Mouse (Mus musculus) stomach, embryonic 14.5 days (tissue): ENCODE data around the gene Cstb. TPM values are rescaled to one million over a fixed set of nuclear protein-coding genes. Genes with fewer than 3 reads are reported as not detected.

Experiments
- ATAC-seq: fragments of 200-750 bp; cut with Nextera tagmentation; 2 replicates; pipeline ENCODE4 v1.8.0; 2017; ENCODE audit warnings: low read depth, moderate TSS enrichment; ENCODE audit not compliant: insufficient number of reproducible peaks, insufficient read depth, low FRiP score
- H3K27ac ChIP-seq: fragments of 300-500 bp; sonication (generic); 2 replicates; pipeline ENCODE4 v1.5.1; 2014; ENCODE audit warnings: mild to moderate bottlenecking, low read length, moderate library complexity, mixed read lengths
- H3K27me3 ChIP-seq: fragments of 300-500 bp; sonication (generic); 2 replicates; pipeline ENCODE4 v1.6.1; 2014; ENCODE audit warnings: low read length, control low read depth, mixed read lengths; ENCODE audit not compliant: control insufficient read depth, insufficient read depth
- H3K36me3 ChIP-seq: fragments of 300-500 bp; sonication (generic); 2 replicates; pipeline ENCODE4 v1.6.1; 2014; ENCODE audit warnings: mild to moderate bottlenecking, control low read depth, low read length, moderate library complexity, mixed read lengths; ENCODE audit not compliant: control insufficient read depth, insufficient read depth
- H3K4me1 ChIP-seq: fragments of 300-500 bp; sonication (generic); 2 replicates; pipeline ENCODE4 v1.6.1; 2014; ENCODE audit warnings: low read length, control low read depth, mixed read lengths; ENCODE audit not compliant: control insufficient read depth, insufficient read depth
- H3K4me2 ChIP-seq: fragments of 300-500 bp; sonication (generic); replicated peaks from 2 replicates; pipeline ENCODE4 v1.6.1; 2014; ENCODE audit warnings: low read depth, low read length, control low read depth
- H3K4me3 ChIP-seq: fragments of 300-500 bp; sonication (generic); 2 replicates; pipeline ENCODE4 v1.5.1; 2014; ENCODE audit warnings: low read depth, low read length, control low read depth
- H3K9ac ChIP-seq: fragments of 300-500 bp; sonication (generic); replicated peaks from 2 replicates; pipeline ENCODE4 v1.6.1; 2014; ENCODE audit warnings: low read depth, mild to moderate bottlenecking, control low read depth, low read length, moderate library complexity, mixed read lengths
- H3K9me3 ChIP-seq: fragments of 300-500 bp; sonication (generic); 2 replicates; pipeline ENCODE4 v1.6.1; 2016; ENCODE audit warnings: low read depth, low read length, control low read depth; ENCODE audit not compliant: control insufficient read depth
- WGBS: fragments of 180-500 bp; shearing (Covaris S2); extraction: QIAGEN DNeasy Blood & Tissue Kit; methylation state at CpG from one replicate; pipeline ENCODE4 v1.1.7; 2014; 5-methylcytosine and 5-hydroxymethylcytosine counted together
- polyA plus RNA-seq: library from polyadenylated mRNA; unstranded; fragments of >200 nt; fragmentation: Nextera tagmentation; extraction: Ambion mirVana; gene quantifications from 2 replicates; pipeline ENCODE4 v1.2.1, GENCODE M21; 2014

Gene Cstb
- polyA plus RNA-seq, 1 experiment from 2014 or later, result 443 TPM

- Histone ChIP-seq H3K9ac (no peak overlapping the region), H3K27ac (no peak overlapping the region), H3K36me3 (no peaks in the 10 kb centered on the region), H3K4me1 (0 out of 2 replicates have a peak, but pooled peaks cover 11% of the 10 kb centered on the region), H3K9me3 (no peaks in the 10 kb centered on the region), H3K27me3 (no peaks in the 10 kb centered on the region), H3K4me3 (no peak overlapping the region), H3K4me2 (no peak overlapping the region)
- WGBS, result 70% methylated on average over 5 of the region's 5 CpGs
- ATAC-seq, result no peak
These were observed 33.1 kb downstream of the Cstb start for GRCm38 (mm10) chr10:78458348-78459111.

- no peak overlapping the region for H3K9ac ChIP-seq
- no peaks in the 10 kb centered on the region for H3K36me3 ChIP-seq
- H3K4me1 ChIP-seq, result 0 out of 2 replicates have a peak, but pooled peaks cover 17% of the 10 kb centered on the region
- H3K4me2 ChIP-seq, result no peak overlapping the region
- H3K4me3 ChIP-seq, result no peak overlapping the region
- no peaks in the 10 kb centered on the region for H3K27me3 ChIP-seq
- no peak overlapping the region for H3K27ac ChIP-seq
- no peak for ATAC-seq
- 12% methylated on average over 5 of the region's 5 CpGs for WGBS
- no peaks in the 10 kb centered on the region for H3K9me3 ChIP-seq
These were observed 35.0 kb downstream of the Cstb start for GRCm38 (mm10) chr10:78460463-78460862.

GRCm38 (mm10) chr10:78461767-78462166 is 36.3 kb downstream of the Cstb start:
- H3K27ac ChIP-seq, result no peak overlapping the region
- no peak overlapping the region for H3K4me3 ChIP-seq
- no peaks in the 10 kb centered on the region for H3K9me3 ChIP-seq
- no peaks in the 10 kb centered on the region for H3K27me3 ChIP-seq
- 75% methylated on average over 4 of the region's 4 CpGs for WGBS
- H3K36me3 ChIP-seq, result no peaks in the 10 kb centered on the region
- no peak for ATAC-seq
- H3K4me2 ChIP-seq, result no peak overlapping the region
- H3K4me1 ChIP-seq, result 0 out of 2 replicates have a peak, but pooled peaks cover 17% of the 10 kb centered on the region
- no peak overlapping the region for H3K9ac ChIP-seq

GRCm38 (mm10) chr10:78462945-78463768 is 37.7 kb downstream of the Cstb start:
- no peak for ATAC-seq

GRCm38 (mm10) chr10:78463769-78464167 is 38.3 kb downstream of the Cstb start:
- Histone ChIP-seq H3K9me3 (no peaks in the 10 kb centered on the region), H3K27ac (no peak overlapping the region), H3K27me3 (no peaks in the 10 kb centered on the region), H3K9ac (no peak overlapping the region), H3K4me1 (0 out of 2 replicates have a peak, but pooled peaks cover 11% of the 10 kb centered on the region), H3K4me3 (peak overlapping the region; percentile 62), H3K36me3 (no peaks in the 10 kb centered on the region), H3K4me2 (peak overlapping the region; percentile 99)
- ATAC-seq, result no peak
- 75% methylated on average over 3 of the region's 3 CpGs for WGBS

More at GRCm38 (mm10) chr10:78462945-78463768, 37.7 kb downstream of the Cstb start:
- Histone ChIP-seq H3K9ac (no peak overlapping the region), H3K27ac (no peak overlapping the region), H3K9me3 (no peaks in the 10 kb centered on the region), H3K27me3 (no peaks in the 10 kb centered on the region), H3K4me2 (0 out of 2 replicates have a peak overlapping the region, but pooled peaks have one; percentile 99), H3K4me1 (0 out of 2 replicates have a peak, but pooled peaks cover 11% of the 10 kb centered on the region), H3K36me3 (no peaks in the 10 kb centered on the region), H3K4me3 (no peak overlapping the region)
- 74% methylated on average over 8 of the region's 8 CpGs for WGBS

GRCm38 (mm10) chr10:78464201-78464791 is 38.8 kb downstream of the Cstb start:
- Histone ChIP-seq H3K27ac (no peak overlapping the region), H3K27me3 (no peaks in the 10 kb centered on the region), H3K36me3 (no peaks in the 10 kb centered on the region), H3K4me1 (0 out of 2 replicates have a peak, but pooled peaks cover 11% of the 10 kb centered on the region), H3K9me3 (no peaks in the 10 kb centered on the region), H3K9ac (peak overlapping the region; percentile 34; the same call in 1 of the 2 replicates), H3K4me2 (peak overlapping the region; percentile 99), H3K4me3 (peak overlapping the region; percentile 62)
- WGBS, result 2% methylated on average over 32 of the region's 32 CpGs
- peak; percentile 8; the same call in 1 of the 2 replicates for ATAC-seq

- Histone ChIP-seq H3K27ac (no peak within 1 kb of the TSS), H3K9ac (peak within 1 kb of the TSS; percentile 34; the same call in 1 of the 2 replicates), H3K4me3 (peak within 1 kb of the TSS; percentile 62), H3K36me3 (no peaks in the 10 kb centered on the region), H3K9me3 (no peaks in the 10 kb centered on the region), H3K4me2 (peak within 1 kb of the TSS; percentile 99), H3K4me1 (0 out of 2 replicates have a peak, but pooled peaks cover 11% of the 10 kb centered on the region), H3K27me3 (no peaks in the 10 kb centered on the region)
- peak; percentile 95 for ATAC-seq
- 0% methylated on average over 34 of the region's 35 CpGs for WGBS
These were observed 39.3 kb downstream of the Cstb start, which contains the start of gene Pdxk for GRCm38 (mm10) chr10:78464792-78465207. Pdxk (minus strand) TSS chr10:78464975.

- no peaks in the 10 kb centered on the region for H3K36me3 ChIP-seq
- H3K9me3 ChIP-seq, result no peaks in the 10 kb centered on the region
- WGBS, result 80% methylated on average over 3 of the region's 3 CpGs
- peak overlapping the region; percentile 99; the same call in 1 of the 2 replicates for H3K4me2 ChIP-seq
- no peak overlapping the region for H3K9ac ChIP-seq
- no peak overlapping the region for H3K27ac ChIP-seq
- no peaks in the 10 kb centered on the region for H3K27me3 ChIP-seq
- H3K4me3 ChIP-seq, result no peak overlapping the region
- no peak for ATAC-seq
- H3K4me1 ChIP-seq, result 0 out of 2 replicates have a peak, but pooled peaks cover 10% of the 10 kb centered on the region
These were observed 40.0 kb downstream of the Cstb start for GRCm38 (mm10) chr10:78465472-78465871.
